Mouse (Mus musculus) lung, postnatal 0 days (tissue): ENCODE results near the gene Ccl3. TPM values are rescaled to one million over a fixed set of nuclear protein-coding genes. Genes with fewer than 3 reads are reported as not detected.

Experiments used
- ATAC-seq: fragments of 200-750 bp; cut with Nextera tagmentation; 2 replicates; pipeline ENCODE4 v1.8.0; 2017; ENCODE audit warnings: moderate library complexity
- DNase-seq: peaks from one replicate; pipeline ENCODE4 v3.0.0-alpha.2; 2016; ENCODE audit warnings: low spot score
- H3K27ac ChIP-seq: fragments of 300-500 bp; sonication (generic); 2 replicates; pipeline ENCODE4 v1.5.1; 2014; ENCODE audit warnings: antibody characterized with exemption, mild to moderate bottlenecking, low read length, mixed read lengths
- H3K27me3 ChIP-seq: fragments of 300-500 bp; sonication (generic); replicated peaks from 2 replicates; pipeline ENCODE4 v1.6.1; 2014; ENCODE audit warnings: low read length, mixed read lengths; ENCODE audit not compliant: insufficient read depth
- H3K36me3 ChIP-seq: fragments of 300-500 bp; sonication (generic); 2 replicates; pipeline ENCODE4 v1.6.1; 2014; ENCODE audit warnings: low read length, mixed read lengths; ENCODE audit not compliant: insufficient read depth
- H3K4me1 ChIP-seq: fragments of 300-500 bp; sonication (generic); 2 replicates; pipeline ENCODE4 v1.6.1; 2014; ENCODE audit warnings: antibody characterized with exemption, low read depth, low read length, mixed read lengths; ENCODE audit not compliant: insufficient read depth
- H3K4me2 ChIP-seq: fragments of 300-500 bp; sonication (generic); replicated peaks from 2 replicates; pipeline ENCODE4 v1.6.1; 2014; ENCODE audit warnings: low read depth, mild to moderate bottlenecking, low read length, moderate library complexity, mixed read lengths
- H3K4me3 ChIP-seq: fragments of 300-500 bp; sonication (generic); 2 replicates; pipeline ENCODE4 v1.5.1; 2014; ENCODE audit warnings: low read depth, low read length
- H3K9ac ChIP-seq: fragments of 300-500 bp; sonication (generic); replicated peaks from 2 replicates; pipeline ENCODE4 v1.6.1; 2014; ENCODE audit warnings: low read depth, mild to moderate bottlenecking
- H3K9me3 ChIP-seq: fragments of 300-500 bp; sonication (generic); 2 replicates; pipeline ENCODE4 v1.6.1; 2016; ENCODE audit warnings: low read length, mixed read lengths
- CTCF ChIP-seq: IDR thresholded peaks from 2 replicates; pipeline ENCODE4 v1.5.1; 2016; ENCODE audit warnings: antibody characterized with exemption, mild to moderate bottlenecking
- EP300 ChIP-seq: IDR thresholded peaks from 2 replicates; pipeline ENCODE4 v1.6.1; 2016; ENCODE audit warnings: antibody characterized with exemption, mild to moderate bottlenecking, control low read depth
- WGBS: fragments of 180-500 bp; shearing (Covaris S2); extraction: QIAGEN DNeasy Blood & Tissue Kit; methylation state at CpG from one replicate; pipeline ENCODE4 v1.1.7; 2014; 5-methylcytosine and 5-hydroxymethylcytosine counted together
- polyA plus RNA-seq: library from polyadenylated mRNA; unstranded; fragments of >200 nt; fragmentation: Nextera tagmentation; extraction: Ambion mirVana; gene quantifications from 2 replicates; pipeline ENCODE4 v1.2.1, GENCODE M21; 2015

Ccl3 gene
- polyA plus RNA-seq, 1 experiment from 2014 or later, result 3.6 TPM

DNA sequence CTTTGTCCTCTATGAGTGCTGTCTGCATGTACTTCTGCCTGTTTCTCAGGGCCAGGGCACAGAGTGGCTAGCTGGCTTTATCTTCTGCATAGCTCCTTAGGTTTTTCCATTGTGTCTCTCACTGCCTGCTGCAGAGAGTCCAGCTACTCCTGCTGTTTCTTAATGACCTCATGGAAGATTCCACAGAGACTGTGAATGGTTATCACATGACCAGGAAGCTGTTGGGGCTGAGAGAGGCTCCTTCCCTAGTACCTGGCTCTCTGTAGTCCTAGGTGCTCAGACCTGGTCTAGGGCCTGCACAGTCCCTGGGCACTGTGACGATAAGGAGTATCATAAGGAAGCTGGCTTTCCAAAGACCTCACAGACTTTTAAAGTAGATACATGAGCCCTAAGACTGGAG is 18.5 kb downstream of the Ccl3 start:
- no peak for DNase-seq
- H3K4me3 ChIP-seq, result no peak overlapping the region

DNA sequence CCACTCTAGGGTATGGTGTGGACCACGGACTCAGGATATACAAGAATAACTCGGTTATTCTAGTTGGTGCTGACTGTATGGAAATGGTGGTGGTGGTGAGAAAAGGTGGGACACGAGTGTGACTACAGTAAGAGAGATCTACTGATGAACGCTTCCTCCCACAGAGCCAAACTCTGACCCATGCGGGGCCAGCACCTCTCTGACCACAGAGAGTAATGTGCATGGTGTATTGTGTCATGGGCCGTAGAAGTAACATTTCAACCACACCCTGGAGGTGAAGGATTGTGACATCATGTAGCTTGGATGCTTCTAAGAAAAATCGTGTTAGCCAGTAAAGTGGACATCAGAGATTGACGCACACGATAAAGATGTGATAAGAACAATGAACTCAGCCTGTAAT is 20.3 kb downstream of the Ccl3 start:
- Histone ChIP-seq H3K9ac (no peak overlapping the region), H3K4me2 (no peak overlapping the region), H3K4me1 (no peaks in the 10 kb centered on the region), H3K4me3 (no peak overlapping the region), H3K27me3 (no peaks in the 10 kb centered on the region), H3K9me3 (no peaks in the 10 kb centered on the region), H3K36me3 (no peaks in the 10 kb centered on the region), H3K27ac (no peak overlapping the region)
- DNase-seq (no peak), ATAC-seq (no peak)
- 75% methylated on average over 9 of the region's 9 CpGs for WGBS
- TF ChIP-seq EP300 (no peak), CTCF (no peak)

More for the DNA sequence above, 18.5 kb downstream of the Ccl3 start:
- ATAC-seq, result peak; percentile 12; the same call in 1 of the 2 replicates
- Histone ChIP-seq H3K36me3 (no peaks in the 10 kb centered on the region), H3K4me2 (no peak overlapping the region), H3K4me1 (no peaks in the 10 kb centered on the region), H3K27ac (no peak overlapping the region), H3K9me3 (no peaks in the 10 kb centered on the region), H3K27me3 (no peaks in the 10 kb centered on the region), H3K9ac (no peak overlapping the region)
- TF ChIP-seq CTCF, result no peak
- no peak for TF ChIP-seq EP300
- WGBS, result 88% methylated on average over 1 of the region's 1 CpGs

DNA sequence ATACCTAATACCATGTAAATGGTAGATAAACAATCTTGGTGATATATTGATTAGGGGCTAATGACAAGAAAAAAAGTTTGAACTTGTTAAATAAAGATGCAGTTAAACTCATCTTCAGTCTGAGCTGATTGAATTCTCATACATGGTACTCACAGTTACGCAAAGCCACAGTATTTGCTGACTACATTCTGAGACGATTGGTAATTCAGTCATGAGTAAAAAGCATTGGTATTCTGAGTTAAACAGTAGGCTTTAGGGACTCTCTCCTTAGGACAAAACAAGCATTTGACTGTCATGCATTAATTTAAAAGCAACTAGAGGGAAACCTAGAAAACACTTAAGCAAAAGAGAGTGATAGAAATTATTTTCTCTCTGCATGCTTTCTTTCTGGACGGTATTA is 25.6 kb downstream of the Ccl3 start:
- DNase-seq (no peak), ATAC-seq (no peak)
- Histone ChIP-seq H3K27ac (no peak overlapping the region), H3K4me1 (no peaks in the 10 kb centered on the region), H3K9ac (no peak overlapping the region), H3K36me3 (no peaks in the 10 kb centered on the region), H3K4me3 (no peak overlapping the region), H3K4me2 (no peak overlapping the region), H3K9me3 (no peaks in the 10 kb centered on the region), H3K27me3 (no peaks in the 10 kb centered on the region)
- TF ChIP-seq EP300, result no peak
- TF ChIP-seq CTCF, result no peak
- 74% methylated on average over 3 of the region's 3 CpGs for WGBS

GRCm38 (mm10) chr11:83619037-83619436 is 30.1 kb downstream of the Ccl3 start:
- Histone ChIP-seq H3K9me3 (no peaks in the 10 kb centered on the region), H3K27me3 (no peaks in the 10 kb centered on the region), H3K9ac (no peak overlapping the region), H3K27ac (no peak overlapping the region), H3K4me1 (no peaks in the 10 kb centered on the region), H3K36me3 (no peaks in the 10 kb centered on the region), H3K4me2 (no peak overlapping the region), H3K4me3 (no peak overlapping the region)
- 100% methylated on average over 1 of the region's 1 CpGs for WGBS
- ATAC-seq (no peak), DNase-seq (no peak)
- no peak for TF ChIP-seq EP300
- TF ChIP-seq CTCF, result no peak

GRCm38 (mm10) chr11:83618238-83618637 is 30.9 kb downstream of the Ccl3 start:
- H3K4me2 ChIP-seq, result no peak overlapping the region
- DNase-seq, result no peak
- no peak overlapping the region for H3K9ac ChIP-seq
- 58% methylated on average over 5 of the region's 5 CpGs for WGBS
- no peak overlapping the region for H3K4me3 ChIP-seq
- no peaks in the 10 kb centered on the region for H3K9me3 ChIP-seq
- TF ChIP-seq EP300, result no peak
- TF ChIP-seq CTCF, result no peak
- H3K27me3 ChIP-seq, result no peaks in the 10 kb centered on the region
- no peak overlapping the region for H3K27ac ChIP-seq
- ATAC-seq, result no peak
- H3K36me3 ChIP-seq, result no peaks in the 10 kb centered on the region
- no peaks in the 10 kb centered on the region for H3K4me1 ChIP-seq

DNA sequence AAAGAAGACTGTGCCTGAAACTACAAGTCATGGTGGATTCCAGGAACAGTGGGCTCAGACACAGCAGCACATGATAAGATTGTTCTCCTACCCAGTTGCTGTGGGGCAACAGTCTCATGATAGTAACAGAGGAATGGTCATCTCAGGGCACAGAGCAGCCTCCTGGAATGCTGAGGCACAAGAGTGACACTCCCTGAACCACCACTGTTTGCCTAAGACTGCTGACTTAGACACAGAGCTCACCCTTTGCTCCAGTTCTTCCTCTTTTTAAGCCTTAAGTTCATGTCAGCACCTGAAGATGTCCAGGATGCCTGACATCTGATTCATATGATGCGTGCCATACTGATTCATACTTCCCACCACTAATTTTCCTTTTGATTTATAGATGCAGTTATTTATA is 32.6 kb downstream of the Ccl3 start:
- no peak; the same call in 1 of the 2 replicates for ATAC-seq
- Histone ChIP-seq H3K4me2 (no peak overlapping the region), H3K27ac (no peak overlapping the region), H3K36me3 (no peaks in the 10 kb centered on the region), H3K4me1 (no peaks in the 10 kb centered on the region), H3K4me3 (no peak overlapping the region), H3K27me3 (no peaks in the 10 kb centered on the region), H3K9ac (no peak overlapping the region), H3K9me3 (no peaks in the 10 kb centered on the region)
- TF ChIP-seq CTCF (no peak), EP300 (no peak)
- WGBS, result 86% methylated on average over 1 of the region's 1 CpGs
- peak; percentile 14 for DNase-seq

- H3K9me3 ChIP-seq, result no peaks in the 10 kb centered on the region
- WGBS, result 57% methylated on average over 2 of the region's 2 CpGs
- DNase-seq (no peak), ATAC-seq (no peak)
- no peak overlapping the region for H3K27ac ChIP-seq
- H3K9ac ChIP-seq, result no peak overlapping the region
- no peaks in the 10 kb centered on the region for H3K36me3 ChIP-seq
- H3K27me3 ChIP-seq, result no peaks in the 10 kb centered on the region
- no peak overlapping the region for H3K4me3 ChIP-seq
- TF ChIP-seq EP300 (no peak), CTCF (no peak)
- H3K4me1 ChIP-seq, result no peaks in the 10 kb centered on the region
- H3K4me2 ChIP-seq, result no peak overlapping the region
These were observed 38.3 kb downstream of the Ccl3 start for GRCm38 (mm10) chr11:83610900-83611299.
